Mouse (Mus musculus): ENCODE results near the gene Mpv17l.
"Not testable (repeated sequence)": the region's sequence is repeated elsewhere in the genome, so short reads cannot be mapped to it uniquely, and the experiment has no call there.

Gene Mpv17l

GRCm38 (mm10) chr16:13940139-13940846 is 37.3 kb downstream of the Mpv17l start:
- peak; percentile 68 for DNase-seq (ENCODE audit: low read depth, low spot score)

GRCm38 (mm10) chr16:13940847-13941395 is 38.0 kb downstream of the Mpv17l start:
- DNase-seq (ENCODE audit: low read depth, low spot score), result no peak

GRCm38 (mm10) chr16:13944178-13944577 is 41.2 kb downstream of the Mpv17l start:
- no peak for DNase-seq (ENCODE audit: low read depth, low spot score)

GRCm38 (mm10) chr16:13944752-13945151 is 41.8 kb downstream of the Mpv17l start:
- no peak for DNase-seq (ENCODE audit: low read depth, low spot score)

- DNase-seq (ENCODE audit: low read depth, low spot score), result no peak
Observed at GRCm38 (mm10) chr16:13945153-13945552, 42.2 kb downstream of the Mpv17l start.

- DNase-seq (ENCODE audit: low read depth, low spot score), result no peak
Observed at GRCm38 (mm10) chr16:13946306-13946705, 43.3 kb downstream of the Mpv17l start.

- DNase-seq (ENCODE audit: low read depth, low spot score), result no peak
Observed at GRCm38 (mm10) chr16:13951245-13951644, 48.3 kb downstream of the Mpv17l start.

GRCm38 (mm10) chr16:13962053-13962452 is 59.1 kb downstream of the Mpv17l start:
- DNase-seq (ENCODE audit: low read depth, low spot score), result no peak

- DNase-seq (ENCODE audit: low read depth, low spot score), result no peak
Observed at GRCm38 (mm10) chr16:13969096-13969495, 66.1 kb downstream of the Mpv17l start.

- no peak for DNase-seq (ENCODE audit: low read depth, low spot score)
Observed at GRCm38 (mm10) chr16:13972051-13972450, 69.1 kb downstream of the Mpv17l start.

GRCm38 (mm10) chr16:13976358-13976896 is 73.5 kb downstream of the Mpv17l start:
- not testable (repeated sequence) for DNase-seq (ENCODE audit: low read depth, low spot score)

GRCm38 (mm10) chr16:13977026-13977425 is 74.1 kb downstream of the Mpv17l start:
- DNase-seq (ENCODE audit: low read depth, low spot score), result not testable (repeated sequence)

- DNase-seq (ENCODE audit: low read depth, low spot score), result not testable (repeated sequence)
Observed at GRCm38 (mm10) chr16:13981726-13982125, 78.8 kb downstream of the Mpv17l start.

GRCm38 (mm10) chr16:13983161-13983560 is 80.2 kb downstream of the Mpv17l start:
- DNase-seq (ENCODE audit: low read depth, low spot score), result no peak

GRCm38 (mm10) chr16:13986197-13986573 is 83.2 kb downstream of the Mpv17l start:
- DNase-seq (ENCODE audit: low read depth, low spot score), result no peak

GRCm38 (mm10) chr16:13986574-13987478 is 83.9 kb downstream of the Mpv17l start, which contains the start of the genes 2900011O08Rik and Ifitm7:
Gene 2900011O08Rik, plus strand, starts transcription at chr16:13986604.
Gene Ifitm7, minus strand, starts transcription at chr16:13986888.
- peak; percentile 40 for DNase-seq (ENCODE audit: low read depth, low spot score)

- no peak for DNase-seq (ENCODE audit: low read depth, low spot score)
Observed at GRCm38 (mm10) chr16:13992518-13993248, 89.7 kb downstream of the Mpv17l start.

GRCm38 (mm10) chr16:13994076-13994475 is 91.1 kb downstream of the Mpv17l start:
- DNase-seq (ENCODE audit: low read depth, low spot score), result no peak

- no peak for DNase-seq (ENCODE audit: low read depth, low spot score)
Observed at GRCm38 (mm10) chr16:13994502-13994901, 91.5 kb downstream of the Mpv17l start.
